Mouse (Mus musculus): ENCODE measurements around the gene Abca4.

Abca4 gene

DNA sequence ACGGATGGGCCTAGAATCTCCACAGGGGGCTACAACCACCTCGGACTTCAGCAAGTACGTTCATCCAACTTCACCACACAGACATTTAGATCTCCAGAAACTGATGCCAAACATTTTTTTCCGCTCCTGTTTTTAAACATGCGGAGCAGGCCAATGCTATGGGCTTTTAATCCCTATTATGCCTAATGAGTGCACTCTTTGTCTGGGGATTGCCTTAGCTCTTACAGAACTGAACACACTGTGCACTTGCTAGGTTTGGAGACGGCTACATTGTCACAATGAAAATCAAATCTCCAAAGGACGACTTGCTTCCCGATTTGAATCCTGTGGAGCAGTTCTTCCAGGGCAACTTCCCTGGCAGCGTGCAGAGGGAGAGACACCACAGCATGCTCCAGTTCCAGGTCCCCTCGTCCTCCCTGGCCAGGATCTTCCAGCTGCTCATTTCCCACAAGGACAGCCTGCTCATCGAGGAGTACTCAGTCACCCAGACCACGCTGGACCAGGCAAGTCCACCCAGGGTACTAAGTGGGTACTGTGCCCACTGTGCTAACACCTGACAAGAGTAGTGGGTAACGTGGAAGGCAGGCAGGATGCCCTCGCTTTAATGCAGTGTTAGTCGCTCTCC is 129.4 kb downstream of the Abca4 start:
- DNase-seq (ENCODE audit: low spot score): no peak

DNA sequence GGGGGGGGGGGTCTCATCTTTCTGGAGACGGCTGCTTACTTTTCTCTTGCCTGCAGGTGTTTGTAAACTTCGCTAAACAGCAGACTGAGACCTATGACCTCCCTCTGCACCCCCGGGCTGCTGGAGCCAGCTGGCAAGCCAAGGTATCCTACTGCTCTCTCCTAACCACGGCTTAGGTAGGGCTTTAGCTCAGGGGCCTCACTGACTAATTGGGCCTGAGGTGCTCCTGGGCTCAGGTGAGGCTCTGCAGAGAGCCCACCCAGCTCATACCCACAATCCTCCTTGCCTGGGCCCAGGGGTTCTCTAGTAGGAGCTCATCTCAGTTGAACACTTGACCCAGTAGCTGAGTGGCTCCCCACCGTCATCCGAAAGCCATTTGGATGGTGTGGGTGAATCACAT is 131.8 kb downstream of the Abca4 start:
- no peak for DNase-seq (ENCODE audit: low spot score)

GRCm38 (mm10) chr3:122176706-122177390 is 132.6 kb downstream of the Abca4 start:
- DNase-seq (ENCODE audit: low spot score): no peak

DNA sequence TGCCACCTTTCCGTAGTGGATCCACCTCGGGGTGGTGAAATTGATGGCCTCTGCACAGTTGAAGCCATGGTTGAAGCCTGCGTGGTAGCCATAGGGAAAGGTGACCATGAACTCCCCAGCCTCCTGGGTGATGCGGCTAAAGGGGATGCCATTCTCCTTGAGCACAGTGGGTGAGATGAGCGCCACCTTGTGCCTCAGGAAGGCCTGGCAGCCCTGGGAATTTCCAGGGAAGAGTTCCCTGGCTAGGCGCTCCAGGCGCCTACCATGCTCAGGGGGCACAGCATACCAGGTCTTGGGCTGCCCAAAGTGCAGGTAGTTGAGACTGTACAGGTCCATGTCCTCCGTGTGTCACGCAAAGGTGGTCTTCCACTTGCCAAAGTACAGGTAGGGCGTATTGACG is 139.9 kb downstream of the Abca4 start:
- DNase-seq (ENCODE audit: low spot score): no peak

- no peak for DNase-seq (ENCODE audit: low spot score)
Measured at GRCm38 (mm10) chr3:122186975-122187374, 142.7 kb downstream of the Abca4 start.

GRCm38 (mm10) chr3:122196621-122197298 is 152.5 kb downstream of the Abca4 start:
- DNase-seq (ENCODE audit: low spot score): no peak

DNA sequence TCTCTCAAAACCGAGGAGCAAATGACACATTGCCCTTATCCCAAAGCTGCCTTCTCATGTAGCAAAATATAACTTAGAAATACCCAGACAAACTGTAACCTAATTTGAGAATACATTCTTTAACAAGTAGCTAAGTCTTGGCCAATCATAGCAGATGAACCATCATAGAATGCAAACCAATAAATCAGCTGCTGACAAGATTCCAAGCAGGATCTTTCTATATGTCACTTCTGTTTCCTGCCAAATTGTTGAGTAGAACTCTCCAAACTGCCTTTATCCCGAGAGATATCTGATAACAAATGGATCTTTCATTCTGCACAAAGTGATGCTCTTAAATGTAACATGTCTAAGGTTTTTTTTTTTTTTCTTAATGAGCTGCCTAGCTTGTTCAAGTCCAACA is 154.3 kb downstream of the Abca4 start:
- DNase-seq (ENCODE audit: low spot score): no peak

DNA sequence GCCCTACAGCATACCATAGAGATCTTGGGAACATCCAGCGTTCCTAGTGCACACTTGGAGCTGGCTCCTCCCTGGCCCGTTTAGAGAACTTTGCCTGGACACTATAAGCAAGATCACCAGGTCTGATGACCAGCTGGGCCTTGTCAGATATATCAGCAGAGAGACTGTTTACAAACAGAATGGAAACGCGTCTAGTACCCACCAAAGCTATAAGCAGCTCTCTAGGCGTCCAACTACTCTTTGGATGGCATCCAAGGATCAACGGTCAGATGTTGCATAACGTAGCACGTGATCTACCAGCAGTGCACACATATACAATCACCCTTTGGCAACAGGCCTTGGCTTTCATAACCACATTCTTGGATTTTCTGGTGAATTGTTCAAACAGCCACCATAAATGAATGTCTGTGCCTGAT is 154.7 kb downstream of the Abca4 start:
- no peak for DNase-seq (ENCODE audit: low spot score)

DNA sequence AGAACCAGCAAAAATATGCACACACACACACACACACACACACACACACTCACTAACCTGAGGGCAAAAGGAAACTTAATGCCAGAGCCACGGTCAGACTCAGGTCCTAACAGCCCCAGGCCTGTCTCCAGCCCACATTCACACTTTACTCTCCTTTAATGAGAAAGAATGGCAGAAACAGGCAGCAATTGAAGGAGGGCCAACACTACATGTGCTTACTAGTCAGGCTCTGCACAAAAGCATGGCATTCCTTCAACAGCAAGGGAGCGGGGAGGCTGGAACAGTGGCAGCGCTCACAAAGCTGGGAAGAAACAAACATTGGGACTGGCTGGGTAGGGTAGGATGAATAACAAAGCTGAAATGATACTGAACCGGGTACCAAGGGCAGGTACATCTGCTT is 155.4 kb downstream of the Abca4 start:
- no peak for DNase-seq (ENCODE audit: low spot score)

DNA sequence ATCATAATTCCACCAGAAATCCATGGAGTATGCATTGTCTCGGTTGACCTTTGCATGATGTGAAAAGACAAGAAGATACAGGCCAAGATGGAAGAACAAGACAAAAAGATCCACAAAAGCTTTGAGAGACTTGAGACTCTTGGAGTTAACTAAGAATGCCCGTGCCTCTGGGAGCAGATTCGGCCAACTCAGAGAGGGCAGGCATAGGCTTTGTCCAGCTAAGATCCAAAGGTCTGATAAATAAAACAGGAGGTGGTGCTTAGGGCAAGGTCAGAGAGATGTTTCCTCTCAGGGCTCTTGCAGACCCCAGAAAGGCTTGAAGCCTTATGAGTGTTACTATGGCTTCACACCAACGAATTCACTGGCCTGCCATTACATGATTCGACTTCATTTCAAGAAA is 155.8 kb downstream of the Abca4 start:
- no peak for DNase-seq (ENCODE audit: low spot score)

GRCm38 (mm10) chr3:122200447-122200846 is 156.2 kb downstream of the Abca4 start:
- DNase-seq (ENCODE audit: low spot score): no peak

- no peak for DNase-seq (ENCODE audit: low spot score)
Measured at GRCm38 (mm10) chr3:122202307-122202732, 158.1 kb downstream of the Abca4 start.

- no peak for DNase-seq (ENCODE audit: low spot score)
Measured at GRCm38 (mm10) chr3:122203675-122204329, 159.6 kb downstream of the Abca4 start.

- no peak for DNase-seq (ENCODE audit: low spot score)
Measured at GRCm38 (mm10) chr3:122205753-122206152, 161.5 kb downstream of the Abca4 start.

DNA sequence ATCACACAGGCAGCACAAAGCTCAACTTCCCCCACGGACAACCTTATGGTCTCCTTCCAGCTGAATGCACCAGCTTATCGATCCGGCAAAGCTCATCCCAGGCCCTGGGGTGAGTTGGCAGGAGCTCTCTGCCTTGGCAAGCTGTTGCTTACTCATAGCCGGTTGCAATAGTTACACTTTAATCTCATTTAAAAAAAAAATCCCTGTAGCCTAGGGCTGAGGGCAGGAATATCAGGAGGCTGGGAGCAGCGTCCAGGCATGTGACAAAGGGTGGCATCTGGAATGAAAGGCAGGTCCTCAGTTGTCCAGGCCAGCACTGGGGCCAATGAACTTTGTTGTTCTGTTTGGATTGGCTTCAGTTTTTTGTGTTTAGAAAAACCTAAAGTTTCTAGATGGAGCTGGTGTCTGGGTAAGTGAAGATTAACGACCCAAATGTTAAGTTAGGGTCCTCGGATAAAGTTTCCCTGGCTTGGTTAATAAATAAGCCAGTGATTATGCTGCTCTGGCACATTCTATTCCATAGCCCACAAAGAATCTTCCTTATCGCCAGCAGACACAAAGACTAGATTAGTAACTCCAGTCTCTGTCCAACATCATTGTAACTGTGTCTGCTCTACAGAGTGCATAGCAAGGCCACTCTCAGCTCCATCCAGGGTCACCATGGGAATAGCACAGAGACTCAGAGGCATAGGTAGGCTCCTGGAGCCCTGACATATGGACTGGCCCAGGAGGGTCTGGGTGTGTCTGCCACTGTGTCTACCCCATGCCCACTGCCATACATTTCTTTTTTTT is 162.2 kb downstream of the Abca4 start:
- no peak for DNase-seq (ENCODE audit: low spot score)

DNA sequence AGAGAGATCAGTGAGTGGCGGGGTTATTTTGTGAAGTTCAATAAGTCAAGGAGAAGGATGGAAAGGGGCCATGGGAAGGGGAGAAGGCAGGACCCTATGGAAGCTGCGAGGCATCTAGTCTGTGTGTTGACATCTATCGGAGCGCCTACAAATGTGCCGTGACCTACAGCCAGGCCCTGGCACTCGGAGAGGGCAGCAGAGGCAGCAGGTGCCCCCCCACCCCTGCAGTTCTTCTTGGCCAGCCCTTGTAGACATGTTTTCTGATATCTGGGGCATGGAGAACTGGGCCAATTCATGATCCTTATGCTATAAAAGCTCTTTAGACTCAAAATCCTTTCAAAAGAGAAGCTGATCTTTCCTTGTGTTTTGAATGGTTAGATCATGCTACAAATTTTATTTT is 163.5 kb downstream of the Abca4 start:
- DNase-seq (ENCODE audit: low spot score): no peak

- DNase-seq (ENCODE audit: low spot score): no peak
Measured at GRCm38 (mm10) chr3:122208296-122209225, 164.3 kb downstream of the Abca4 start.

GRCm38 (mm10) chr3:122209511-122209910 is 165.3 kb downstream of the Abca4 start:
- no peak for DNase-seq (ENCODE audit: low spot score)

DNA sequence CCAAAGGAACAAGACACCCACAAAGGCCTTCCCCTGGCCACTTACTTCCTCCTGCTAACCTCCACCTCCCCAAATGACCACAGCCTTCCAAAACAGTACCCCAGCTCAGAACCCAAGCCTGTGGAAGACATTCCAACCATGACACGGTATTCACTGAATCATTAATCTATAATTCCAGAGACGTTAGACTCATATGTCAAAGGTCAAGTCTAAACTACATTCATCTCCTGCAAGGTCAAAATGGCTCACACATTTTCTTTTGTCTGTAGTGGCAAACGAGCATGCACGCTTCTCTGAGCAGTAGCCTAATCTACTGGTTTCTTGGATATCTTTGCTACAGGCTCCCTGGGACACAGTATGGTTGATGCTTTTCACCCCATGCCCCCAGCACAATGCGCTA is 166.2 kb downstream of the Abca4 start:
- DNase-seq (ENCODE audit: low spot score): no peak

- DNase-seq (ENCODE audit: low spot score): no peak
Measured at GRCm38 (mm10) chr3:122210846-122211245, 166.6 kb downstream of the Abca4 start.

Data from testis, postnatal 10 days (tissue).